Mouse (Mus musculus) left cerebral cortex, adult 11 months (tissue): ENCODE measurements around the gene Ppp2r3a.

Source experiments
- DNase-seq: peaks from one replicate; pipeline ENCODE4 v3.0.0; 2022; ENCODE audit warnings: low spot score

Gene Ppp2r3a

GRCm38 (mm10) chr9:101250981-101251643, 483 bp downstream of the Ppp2r3a start:
- DNase-seq = no peak

GRCm38 (mm10) chr9:101250486-101250885, 1.1 kb downstream of the Ppp2r3a start:
- DNase-seq = no peak

- DNase-seq = no peak
These were observed 2.0 kb downstream of the Ppp2r3a start for GRCm38 (mm10) chr9:101249626-101250025.

GRCm38 (mm10) chr9:101247541-101247940, 4.1 kb downstream of the Ppp2r3a start:
- DNase-seq = no peak

- no peak for DNase-seq
These were observed 6.1 kb downstream of the Ppp2r3a start for GRCm38 (mm10) chr9:101245493-101245892.

GRCm38 (mm10) chr9:101243711-101244110, 7.9 kb downstream of the Ppp2r3a start:
- no peak for DNase-seq

- DNase-seq = no peak
These were observed 11.4 kb downstream of the Ppp2r3a start for GRCm38 (mm10) chr9:101240161-101240560.

GRCm38 (mm10) chr9:101235786-101236185, 15.8 kb downstream of the Ppp2r3a start:
- DNase-seq = no peak

GRCm38 (mm10) chr9:101232034-101232433, 19.6 kb downstream of the Ppp2r3a start:
- DNase-seq = no peak

- DNase-seq = no peak
These were observed 21.6 kb downstream of the Ppp2r3a start for GRCm38 (mm10) chr9:101230028-101230427.

- no peak for DNase-seq
These were observed 22.7 kb downstream of the Ppp2r3a start for GRCm38 (mm10) chr9:101228892-101229291.

GRCm38 (mm10) chr9:101207984-101208383, 43.6 kb downstream of the Ppp2r3a start:
- DNase-seq = no peak

GRCm38 (mm10) chr9:101206516-101206915, 45.1 kb downstream of the Ppp2r3a start:
- no peak for DNase-seq

- no peak for DNase-seq
These were observed 46.4 kb downstream of the Ppp2r3a start for GRCm38 (mm10) chr9:101205216-101205615.

- no peak for DNase-seq
These were observed 47.5 kb downstream of the Ppp2r3a start for GRCm38 (mm10) chr9:101204059-101204458.

GRCm38 (mm10) chr9:101200627-101201026, 51.0 kb downstream of the Ppp2r3a start:
- DNase-seq = no peak

GRCm38 (mm10) chr9:101198804-101199203, 52.8 kb downstream of the Ppp2r3a start:
- no peak for DNase-seq

- no peak for DNase-seq
These were observed 53.3 kb downstream of the Ppp2r3a start for GRCm38 (mm10) chr9:101198261-101198660.

GRCm38 (mm10) chr9:101181962-101182701, 69.5 kb downstream of the Ppp2r3a start:
- peak; percentile 77 for DNase-seq

GRCm38 (mm10) chr9:101181291-101181690, 70.3 kb downstream of the Ppp2r3a start:
- DNase-seq = no peak

GRCm38 (mm10) chr9:101180234-101180633, 71.4 kb downstream of the Ppp2r3a start:
- DNase-seq = peak; percentile 45

GRCm38 (mm10) chr9:101160627-101161026, 91.0 kb downstream of the Ppp2r3a start:
- no peak for DNase-seq

- peak; percentile 73 for DNase-seq
These were observed 91.5 kb downstream of the Ppp2r3a start for GRCm38 (mm10) chr9:101160092-101160491.

GRCm38 (mm10) chr9:101159431-101159830, 92.2 kb downstream of the Ppp2r3a start:
- peak; percentile 21 for DNase-seq
